Mouse (Mus musculus) kidney, embryonic 14.5 days (tissue): ENCODE results near the gene Pkp4. TPM values are rescaled to one million over a fixed set of nuclear protein-coding genes. Genes with fewer than 3 reads are reported as not detected.

ENCODE experiments used
- ATAC-seq: fragments of 200-750 bp; cut with Nextera tagmentation; 2 replicates; pipeline ENCODE4 v1.8.0; 2017; ENCODE audit warnings: moderate number of reproducible peaks, mild to moderate bottlenecking, moderate TSS enrichment, moderate library complexity; ENCODE audit not compliant: low FRiP score, low TSS enrichment
- H3K27ac ChIP-seq: fragments of 300-500 bp; sonication (generic); 2 replicates; pipeline ENCODE4 v1.5.1; 2014; ENCODE audit warnings: low read depth, mild to moderate bottlenecking, low read length, moderate library complexity, mixed read lengths
- H3K27me3 ChIP-seq: fragments of 300-500 bp; sonication (generic); 2 replicates; pipeline ENCODE4 v1.6.1; 2014; ENCODE audit warnings: mild to moderate bottlenecking, low read length; ENCODE audit not compliant: control insufficient read depth, insufficient read depth
- H3K36me3 ChIP-seq: fragments of 300-500 bp; sonication (generic); 2 replicates; pipeline ENCODE4 v1.6.1; 2014; ENCODE audit warnings: low read length, mixed read lengths; ENCODE audit not compliant: control insufficient read depth, insufficient read depth
- H3K4me1 ChIP-seq: fragments of 300-500 bp; sonication (generic); 2 replicates; pipeline ENCODE4 v1.6.1; 2014; ENCODE audit warnings: low read length, mixed read lengths; ENCODE audit not compliant: control insufficient read depth, insufficient read depth
- H3K4me2 ChIP-seq: fragments of 300-500 bp; sonication (generic); replicated peaks from 2 replicates; pipeline ENCODE4 v1.6.1; 2014; ENCODE audit warnings: low read depth, mild to moderate bottlenecking, low read length
- H3K4me3 ChIP-seq: fragments of 300-500 bp; sonication (generic); 2 replicates; pipeline ENCODE4 v1.5.1; 2014; ENCODE audit warnings: mild to moderate bottlenecking, low read length
- H3K9ac ChIP-seq: fragments of 300-500 bp; sonication (generic); 2 replicates; pipeline ENCODE4 v1.6.1; 2014; ENCODE audit warnings: low read depth, mild to moderate bottlenecking, low read length, moderate library complexity
- H3K9me3 ChIP-seq: fragments of 300-500 bp; sonication (generic); 2 replicates; pipeline ENCODE4 v1.6.1; 2016; ENCODE audit warnings: low read length; ENCODE audit not compliant: control insufficient read depth
- WGBS: fragments of 180-500 bp; shearing (Covaris S2); extraction: QIAGEN DNeasy Blood & Tissue Kit; methylation state at CpG from one replicate; pipeline ENCODE4 v1.1.7; 2014; 5-methylcytosine and 5-hydroxymethylcytosine counted together
- polyA plus RNA-seq: library from polyadenylated mRNA; unstranded; fragments of >200 nt; fragmentation: Nextera tagmentation; extraction: Ambion mirVana; gene quantifications from 2 replicates; pipeline ENCODE4 v1.2.1, GENCODE M21; 2014

Gene Pkp4
- polyA plus RNA-seq, 1 experiment from 2014 or later: 29.7 TPM

- ATAC-seq: no peak
- no peak overlapping the region for H3K9ac ChIP-seq
- no peaks in the 10 kb centered on the region for H3K36me3 ChIP-seq
- peaks cover 16% of the 10 kb centered on the region; the same call in 1 of the 2 replicates for H3K4me1 ChIP-seq
- 45% methylated on average over 4 of the region's 4 CpGs for WGBS
- H3K27me3 ChIP-seq: no peaks in the 10 kb centered on the region
- no peaks in the 10 kb centered on the region for H3K9me3 ChIP-seq
- no peak overlapping the region for H3K27ac ChIP-seq
- no peak overlapping the region for H3K4me2 ChIP-seq
- H3K4me3 ChIP-seq: no peak overlapping the region
These were observed 18.3 kb downstream of the Pkp4 start for GRCm38 (mm10) chr2:59178960-59179359.

GRCm38 (mm10) chr2:59179487-59179886 is 18.8 kb downstream of the Pkp4 start:
- 59% methylated on average over 5 of the region's 5 CpGs for WGBS
- H3K4me2 ChIP-seq: no peak overlapping the region
- no peaks in the 10 kb centered on the region for H3K36me3 ChIP-seq
- no peaks in the 10 kb centered on the region for H3K27me3 ChIP-seq
- H3K4me3 ChIP-seq: no peak overlapping the region
- no peak overlapping the region for H3K27ac ChIP-seq
- peaks cover 16% of the 10 kb centered on the region; the same call in 1 of the 2 replicates for H3K4me1 ChIP-seq
- no peak for ATAC-seq
- no peaks in the 10 kb centered on the region for H3K9me3 ChIP-seq
- H3K9ac ChIP-seq: no peak overlapping the region

GRCm38 (mm10) chr2:59181321-59182113 is 20.9 kb downstream of the Pkp4 start:
- H3K27me3 ChIP-seq: no peaks in the 10 kb centered on the region
- peaks cover 11% of the 10 kb centered on the region; the same call in 1 of the 2 replicates for H3K4me1 ChIP-seq
- H3K9ac ChIP-seq: no peak overlapping the region
- H3K4me3 ChIP-seq: no peak overlapping the region
- no peak overlapping the region for H3K4me2 ChIP-seq
- WGBS: 84% methylated on average over 15 of the region's 15 CpGs
- no peak for ATAC-seq
- H3K36me3 ChIP-seq: no peaks in the 10 kb centered on the region
- H3K9me3 ChIP-seq: no peaks in the 10 kb centered on the region
- no peak overlapping the region for H3K27ac ChIP-seq

GRCm38 (mm10) chr2:59183541-59183940 is 22.9 kb downstream of the Pkp4 start:
- Histone ChIP-seq H3K27me3 (no peaks in the 10 kb centered on the region), H3K27ac (no peak overlapping the region), H3K9ac (no peak overlapping the region), H3K4me1 (peaks cover 8% of the 10 kb centered on the region; the same call in 1 of the 2 replicates), H3K36me3 (no peaks in the 10 kb centered on the region; the same call in 1 of the 2 replicates), H3K4me2 (no peak overlapping the region), H3K4me3 (no peak overlapping the region), H3K9me3 (no peaks in the 10 kb centered on the region)
- ATAC-seq: no peak
- WGBS: 77% methylated on average over 4 of the region's 4 CpGs

GRCm38 (mm10) chr2:59184107-59185064 is 23.7 kb downstream of the Pkp4 start:
- H3K9ac ChIP-seq: no peak overlapping the region
- H3K9me3 ChIP-seq: no peaks in the 10 kb centered on the region
- H3K4me3 ChIP-seq: no peak overlapping the region
- 77% methylated on average over 11 of the region's 11 CpGs for WGBS
- H3K36me3 ChIP-seq: no peaks in the 10 kb centered on the region; the same call in 1 of the 2 replicates
- H3K27ac ChIP-seq: no peak overlapping the region
- ATAC-seq: no peak
- H3K4me2 ChIP-seq: no peak overlapping the region
- no peaks in the 10 kb centered on the region for H3K27me3 ChIP-seq
- H3K4me1 ChIP-seq: no peaks in the 10 kb centered on the region; the same call in 1 of the 2 replicates

GRCm38 (mm10) chr2:59186122-59186521 is 25.5 kb downstream of the Pkp4 start:
- WGBS: 90% methylated on average over 8 of the region's 8 CpGs

GRCm38 (mm10) chr2:59186966-59187365 is 26.3 kb downstream of the Pkp4 start:
- 97% methylated on average over 6 of the region's 6 CpGs for WGBS
- H3K36me3 ChIP-seq: no peaks in the 10 kb centered on the region; the same call in 1 of the 2 replicates
- ATAC-seq: no peak

More at GRCm38 (mm10) chr2:59186122-59186521, 25.5 kb downstream of the Pkp4 start:
- H3K9me3 ChIP-seq: no peaks in the 10 kb centered on the region
- H3K9ac ChIP-seq: no peak overlapping the region
- H3K27me3 ChIP-seq: no peaks in the 10 kb centered on the region
- H3K27ac ChIP-seq: no peak overlapping the region
- H3K4me3 ChIP-seq: no peak overlapping the region
- ATAC-seq: no peak
- no peaks in the 10 kb centered on the region for H3K4me1 ChIP-seq
- H3K4me2 ChIP-seq: no peak overlapping the region
- H3K36me3 ChIP-seq: no peaks in the 10 kb centered on the region; the same call in 1 of the 2 replicates

GRCm38 (mm10) chr2:59188306-59188705 is 27.7 kb downstream of the Pkp4 start:
- Histone ChIP-seq H3K9me3 (no peaks in the 10 kb centered on the region), H3K4me3 (no peak overlapping the region), H3K9ac (no peak overlapping the region), H3K4me1 (no peaks in the 10 kb centered on the region), H3K27me3 (no peaks in the 10 kb centered on the region), H3K27ac (no peak overlapping the region), H3K36me3 (no peaks in the 10 kb centered on the region; the same call in 1 of the 2 replicates), H3K4me2 (no peak overlapping the region)
- ATAC-seq: no peak
- 87% methylated on average over 8 of the region's 8 CpGs for WGBS

More at GRCm38 (mm10) chr2:59186966-59187365, 26.3 kb downstream of the Pkp4 start:
- no peak overlapping the region for H3K4me3 ChIP-seq
- no peaks in the 10 kb centered on the region for H3K9me3 ChIP-seq
- no peak overlapping the region for H3K9ac ChIP-seq
- no peaks in the 10 kb centered on the region for H3K27me3 ChIP-seq
- no peak overlapping the region for H3K4me2 ChIP-seq
- no peaks in the 10 kb centered on the region for H3K4me1 ChIP-seq
- no peak overlapping the region for H3K27ac ChIP-seq
